ENCODE assay signal across 21 mouse cellular contexts in the genomic region with DNA sequence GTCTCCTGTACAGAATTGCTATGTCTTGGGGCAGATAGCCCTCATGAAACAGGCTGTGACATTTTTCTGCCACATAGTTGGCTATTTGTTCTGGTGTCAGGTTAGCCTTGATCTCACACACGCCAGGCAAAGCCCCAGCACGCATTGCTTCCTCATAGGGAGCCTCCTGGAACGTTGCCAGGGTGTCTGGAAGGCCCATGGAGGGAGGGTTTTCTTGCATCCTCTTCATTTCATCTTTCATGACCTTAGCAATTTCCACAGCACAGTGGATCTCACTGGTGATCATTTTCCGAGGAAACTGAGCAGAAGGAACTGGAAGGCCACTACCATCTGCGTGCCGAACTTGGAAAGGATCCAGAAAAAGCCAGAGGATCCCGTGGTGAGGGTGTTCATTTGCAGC. TPM values are rescaled to one million over a fixed set of nuclear protein-coding genes. Genes with fewer than 3 reads are reported as not detected.
"Had no signal": no experiment of that assay in that cellular context is flagged by ENCODE, and none has a peak within 500 bp of the region (broad histone marks: within the 10 kb centered on the region; RNA-seq: fewer than 3 reads in every experiment).

No protein-coding gene starts in this region.

- H3K27ac ChIP-seq: kidney, embryonic 15.5 days; liver, embryonic 14.5 days; stomach, embryonic 15.5 days had no signal

- H3K9me3 ChIP-seq: kidney, embryonic 15.5 days; stomach, embryonic 15.5 days had no signal

- H3K36me3 ChIP-seq: kidney, embryonic 15.5 days; stomach, embryonic 15.5 days had no signal

- DNase-seq: kidney, adult 8-10 months; kidney, postnatal 14 days; kidney, postnatal 4 days; lung, adult 18-20 months; lung, postnatal 4 days; midbrain, embryonic 14.5 days; right cerebral cortex, postnatal 25 days; spleen, adult 18-20 months; thymus, adult 2 months; thymus, postnatal 14 days had no signal

- H3K27me3 ChIP-seq: stomach, embryonic 15.5 days had no signal

- H3K4me1 ChIP-seq: kidney, embryonic 15.5 days; stomach, embryonic 15.5 days had no signal

- H3K9ac ChIP-seq: kidney, embryonic 15.5 days; liver, embryonic 14.5 days; stomach, embryonic 15.5 days had no signal

- H3K4me3 ChIP-seq: kidney, embryonic 15.5 days; stomach, embryonic 15.5 days had no signal

RNA-seq across cellular contexts. Expression of a gene that starts 10.3 kb away (rescaled TPM):
- total RNA-seq: layer of hippocampus, adult 18-20 months; layer of hippocampus, postnatal 14 days; left cerebral cortex, adult 8-10 months; left cerebral cortex, postnatal 25 days; liver, adult 2 months; megakaryocyte progenitor cell, adult 5-6 weeks; midbrain, postnatal 0 days had no signal
- polyA plus RNA-seq: intestine, postnatal 0 days; liver, adult 2 months; midbrain, postnatal 0 days; thymus, adult 2 months had no signal
